Mouse (Mus musculus): ENCODE results near the gene Psap.
A peak's percentile ranks its signal among the peaks of the same experiment; 100 is the strongest.

The Psap gene

GRCm38 (mm10) chr10:60287726-60288125 is 10.3 kb downstream of the Psap start:
- DNase-seq (ENCODE audit: low spot score in 2 of 2), result no peak

GRCm38 (mm10) chr10:60289216-60289615 is 11.8 kb downstream of the Psap start:
- no peak for DNase-seq (ENCODE audit: low spot score in 2 of 2)

GRCm38 (mm10) chr10:60290026-60290738 is 12.8 kb downstream of the Psap start:
- DNase-seq (ENCODE audit: low spot score in 2 of 2), result no peak

- no peak for DNase-seq (ENCODE audit: low spot score in 2 of 2)
Observed at GRCm38 (mm10) chr10:60290739-60291110, 13.3 kb downstream of the Psap start.

- no peak for DNase-seq (ENCODE audit: low spot score in 2 of 2)
Observed at GRCm38 (mm10) chr10:60292209-60292608, 14.8 kb downstream of the Psap start.

- no peak for DNase-seq (ENCODE audit: low spot score in 2 of 2)
Observed at GRCm38 (mm10) chr10:60294621-60295020, 17.2 kb downstream of the Psap start.

GRCm38 (mm10) chr10:60295356-60295755 is 17.9 kb downstream of the Psap start:
- no peak for DNase-seq (ENCODE audit: low spot score in 2 of 2)

GRCm38 (mm10) chr10:60296027-60296426 is 18.6 kb downstream of the Psap start:
- no peak for DNase-seq (ENCODE audit: low spot score in 2 of 2)

- DNase-seq (ENCODE audit: low spot score in 2 of 2), result no peak
Observed at GRCm38 (mm10) chr10:60299636-60300035, 22.2 kb downstream of the Psap start.

- DNase-seq (ENCODE audit: low spot score in 2 of 2), result no peak
Observed at GRCm38 (mm10) chr10:60303419-60303818, 26.0 kb downstream of the Psap start.

GRCm38 (mm10) chr10:60304854-60305628 is 27.6 kb downstream of the Psap start:
- DNase-seq (ENCODE audit: low spot score in 2 of 2), result peak; percentile 62 to 77

GRCm38 (mm10) chr10:60310629-60311028 is 33.2 kb downstream of the Psap start:
- DNase-seq (ENCODE audit: low spot score in 2 of 2), result no peak

GRCm38 (mm10) chr10:60313606-60314005 is 36.2 kb downstream of the Psap start:
- DNase-seq (ENCODE audit: low spot score in 2 of 2), result no peak

- no peak for DNase-seq (ENCODE audit: low spot score in 2 of 2)
Observed at GRCm38 (mm10) chr10:60316166-60316565, 38.7 kb downstream of the Psap start.

- DNase-seq (ENCODE audit: low spot score in 2 of 2), result no peak
Observed at GRCm38 (mm10) chr10:60328963-60329650, 51.7 kb downstream of the Psap start.

GRCm38 (mm10) chr10:60334583-60334982 is 57.2 kb downstream of the Psap start:
- DNase-seq (ENCODE audit: low spot score in 2 of 2), result no peak

GRCm38 (mm10) chr10:60335021-60335420 is 57.6 kb downstream of the Psap start:
- no peak for DNase-seq (ENCODE audit: low spot score in 2 of 2)

- DNase-seq (ENCODE audit: low spot score in 2 of 2), result no peak
Observed at GRCm38 (mm10) chr10:60341528-60341927, 64.1 kb downstream of the Psap start.

- no peak for DNase-seq (ENCODE audit: low spot score in 2 of 2)
Observed at GRCm38 (mm10) chr10:60344111-60344510, 66.7 kb downstream of the Psap start.

- DNase-seq (ENCODE audit: low spot score in 2 of 2), result no peak
Observed at GRCm38 (mm10) chr10:60346056-60346455, 68.6 kb downstream of the Psap start.

GRCm38 (mm10) chr10:60346701-60347405 is 69.4 kb downstream of the Psap start, which contains the start of gene Vsir:
Gene Vsir, plus strand, starts transcription at chr10:60346851.
- DNase-seq (ENCODE audit: low spot score in 2 of 2), result peak; percentile 85 to 88
